Mouse (Mus musculus) midbrain, postnatal 0 days (tissue): ENCODE data around the gene Ttc6. TPM values are rescaled to one million over a fixed set of nuclear protein-coding genes. Genes with fewer than 3 reads are reported as not detected.

Source experiments
- ATAC-seq: fragments of 200-750 bp; cut with Nextera tagmentation; 2 replicates; pipeline ENCODE4 v1.8.0; 2017; ENCODE audit warnings: moderate number of reproducible peaks, mild to moderate bottlenecking, moderate TSS enrichment, moderate library complexity; ENCODE audit not compliant: low FRiP score
- DNase-seq: peaks from one replicate; pipeline ENCODE4 v3.0.0-alpha.2; 2015; ENCODE audit warnings: low spot score
- H3K27ac ChIP-seq: fragments of 300-500 bp; sonication (generic); 2 replicates; pipeline ENCODE4 v1.5.1; 2014; ENCODE audit warnings: low read depth, mild to moderate bottlenecking, low read length, mixed read lengths
- H3K27me3 ChIP-seq: fragments of 300-500 bp; sonication (generic); 2 replicates; pipeline ENCODE4 v1.6.1; 2014; ENCODE audit warnings: low read length, control low read depth, mixed read lengths; ENCODE audit not compliant: insufficient read depth
- H3K36me3 ChIP-seq: fragments of 300-500 bp; sonication (generic); 2 replicates; pipeline ENCODE4 v1.6.1; 2014; ENCODE audit warnings: low read length, control low read depth, mixed read lengths; ENCODE audit not compliant: insufficient read depth
- H3K4me1 ChIP-seq: fragments of 300-500 bp; sonication (generic); 2 replicates; pipeline ENCODE4 v1.6.1; 2014; ENCODE audit warnings: mild to moderate bottlenecking, control low read depth, antibody characterized with exemption, low read length, mixed read lengths; ENCODE audit not compliant: insufficient read depth
- H3K4me2 ChIP-seq: fragments of 300-500 bp; sonication (generic); 2 replicates; pipeline ENCODE4 v1.6.1; 2014; ENCODE audit warnings: low read depth, mild to moderate bottlenecking, low read length, mixed read lengths; ENCODE audit not compliant: poor library complexity, severe bottlenecking
- H3K4me3 ChIP-seq: fragments of 300-500 bp; sonication (generic); 2 replicates; pipeline ENCODE4 v1.5.1; 2014; ENCODE audit warnings: low read depth, mild to moderate bottlenecking, low read length, moderate library complexity
- H3K9ac ChIP-seq: fragments of 300-500 bp; sonication (generic); replicated peaks from 2 replicates; pipeline ENCODE4 v1.6.1; 2014; ENCODE audit warnings: mild to moderate bottlenecking, low read length, moderate library complexity, mixed read lengths; ENCODE audit not compliant: poor library complexity, severe bottlenecking
- H3K9me3 ChIP-seq: fragments of 300-500 bp; sonication (generic); 2 replicates; pipeline ENCODE4 v1.6.1; 2016; ENCODE audit warnings: low read length, control low read depth
- CTCF ChIP-seq: IDR thresholded peaks from 2 replicates; pipeline ENCODE4 v1.5.1; 2016; ENCODE audit warnings: antibody characterized with exemption, mild to moderate bottlenecking
- WGBS: fragments of 180-500 bp; shearing (Covaris S2); extraction: QIAGEN DNeasy Blood & Tissue Kit; methylation state at CpG from one replicate; pipeline ENCODE4 v1.1.7; 2014; 5-methylcytosine and 5-hydroxymethylcytosine counted together
- polyA plus RNA-seq: library from polyadenylated mRNA; unstranded; fragments of >200 nt; fragmentation: Nextera tagmentation; extraction: Ambion mirVana; gene quantifications from 2 replicates; pipeline ENCODE4 v1.2.1, GENCODE M21; 2015
- total RNA-seq: library from RNA; depleted of rRNA; stranded (reverse); fragments of >200 nt; gene quantifications from 2 replicates; pipeline ENCODE4 v1.2.3, GENCODE M21; 2014

The Ttc6 gene
- total and polyA plus RNA-seq, 2 experiments from 2014 or later: 0.91 to 2.2 TPM

GRCm38 (mm10) chr12:57534879-57535611 is 28.9 kb upstream of the Ttc6 start:
- no peaks in the 10 kb centered on the region for H3K36me3 ChIP-seq

GRCm38 (mm10) chr12:57536056-57536908 is 27.6 kb upstream of the Ttc6 start:
- no peaks in the 10 kb centered on the region for H3K36me3 ChIP-seq
- no peak for ATAC-seq
- H3K9me3 ChIP-seq: no peaks in the 10 kb centered on the region
- no peak for TF ChIP-seq CTCF
- no peak overlapping the region for H3K4me2 ChIP-seq
- no peak overlapping the region for H3K27ac ChIP-seq
- no peak overlapping the region for H3K4me3 ChIP-seq
- no peaks in the 10 kb centered on the region for H3K4me1 ChIP-seq
- H3K9ac ChIP-seq: no peak overlapping the region
- DNase-seq: no peak
- H3K27me3 ChIP-seq: peaks cover 76% of the 10 kb centered on the region
- WGBS: 3% methylated on average over 25 of the region's 25 CpGs

More at GRCm38 (mm10) chr12:57534879-57535611, 28.9 kb upstream of the Ttc6 start:
- no peak for TF ChIP-seq CTCF
- H3K4me3 ChIP-seq: no peak overlapping the region
- no peak for DNase-seq
- H3K4me2 ChIP-seq: no peak overlapping the region
- no peaks in the 10 kb centered on the region; the same call in 1 of the 2 replicates for H3K4me1 ChIP-seq
- H3K9me3 ChIP-seq: no peaks in the 10 kb centered on the region
- peak; percentile 53 for ATAC-seq
- H3K9ac ChIP-seq: no peak overlapping the region
- WGBS: 2% methylated on average over 37 of the region's 39 CpGs
- H3K27ac ChIP-seq: no peak overlapping the region
- peaks cover 70% of the 10 kb centered on the region for H3K27me3 ChIP-seq

GRCm38 (mm10) chr12:57536909-57537670 is 26.8 kb upstream of the Ttc6 start:
- peaks cover 76% of the 10 kb centered on the region for H3K27me3 ChIP-seq
- DNase-seq (no peak), ATAC-seq (no peak)
- WGBS: 6% methylated on average over 11 of the region's 11 CpGs
- no peak for TF ChIP-seq CTCF
- no peaks in the 10 kb centered on the region for H3K9me3 ChIP-seq
- no peak overlapping the region for H3K27ac ChIP-seq
- H3K36me3 ChIP-seq: no peaks in the 10 kb centered on the region
- H3K4me2 ChIP-seq: no peak overlapping the region
- H3K4me1 ChIP-seq: no peaks in the 10 kb centered on the region
- H3K9ac ChIP-seq: no peak overlapping the region
- H3K4me3 ChIP-seq: no peak overlapping the region

- 2% methylated on average over 21 of the region's 21 CpGs for WGBS
- Histone ChIP-seq H3K4me3 (no peak overlapping the region), H3K9ac (no peak overlapping the region), H3K4me1 (no peaks in the 10 kb centered on the region), H3K4me2 (no peak overlapping the region), H3K27me3 (peaks cover 76% of the 10 kb centered on the region), H3K27ac (no peak overlapping the region), H3K9me3 (no peaks in the 10 kb centered on the region), H3K36me3 (no peaks in the 10 kb centered on the region)
- no peak for DNase-seq
- no peak for TF ChIP-seq CTCF
- no peak for ATAC-seq
Observed at GRCm38 (mm10) chr12:57537791-57538587, 25.9 kb upstream of the Ttc6 start.
